Mouse (Mus musculus) adrenal gland, postnatal 10 days (tissue): ENCODE measurements at regions not wholly inside any gene's neighbourhood (a gene's known extent, or its start where the extent isn't known, plus 50 kb on each side); places are given as distances from the start of the nearest gene placed in this dataset.
A peak's percentile ranks its signal among the peaks of the same experiment; 100 is the strongest.

Experiments used
- DNase-seq: peaks from one replicate; pipeline ENCODE4 v3.0.0; 2021; ENCODE audit warnings: mixed read lengths

- DNase-seq = peak; percentile 82
These were observed 94.9 kb upstream of the St8sia4 start for GRCm38 (mm10) chr1:95762244-95762643.

DNA sequence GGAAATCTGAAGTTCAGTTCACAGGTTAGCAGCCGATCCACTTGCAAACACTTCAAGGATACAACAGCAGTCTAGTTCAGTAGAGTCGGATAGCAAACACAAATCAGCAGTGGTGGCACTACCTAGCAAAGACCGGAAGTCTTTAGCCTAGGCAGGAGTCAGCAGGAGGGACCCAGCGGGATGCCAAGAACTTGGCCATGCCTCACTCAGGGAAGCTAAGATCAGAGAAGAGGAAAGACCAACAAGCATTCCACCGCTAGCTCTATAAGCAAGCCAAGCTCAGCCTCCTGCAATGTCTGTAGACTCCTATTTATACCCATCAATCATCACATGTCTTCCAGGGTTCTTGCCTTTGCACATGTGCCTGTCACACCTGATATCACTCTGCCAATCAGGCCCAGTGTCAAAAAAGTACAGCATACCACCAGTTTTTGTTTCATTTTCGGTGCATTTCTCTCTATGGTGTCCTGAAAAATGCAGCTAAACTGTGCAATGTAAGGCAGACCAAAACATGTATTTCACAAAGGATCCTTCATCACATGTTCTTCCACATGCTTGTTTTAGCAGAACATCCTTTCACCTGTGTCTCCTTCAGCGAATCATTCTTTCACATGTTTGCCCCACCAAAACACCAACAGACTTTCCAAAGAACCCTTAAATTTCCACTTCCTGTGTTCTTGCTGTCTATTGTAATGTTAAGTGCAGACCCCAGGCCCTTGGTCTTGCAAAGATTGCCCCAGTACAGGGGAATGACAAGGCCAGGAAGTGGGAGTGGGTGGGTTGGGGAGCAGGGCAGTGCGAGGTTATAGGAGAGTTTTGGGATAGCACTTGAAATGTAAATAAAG, 86.9 kb upstream of the St8sia4 start:
- DNase-seq = no peak

- no peak for DNase-seq
These were observed 86.1 kb upstream of the St8sia4 start for GRCm38 (mm10) chr1:95753517-95753916.

- DNase-seq = no peak
These were observed 81.6 kb upstream of the St8sia4 start for GRCm38 (mm10) chr1:95748940-95749339.

GRCm38 (mm10) chr1:95747287-95747686, 79.9 kb upstream of the St8sia4 start:
- no peak for DNase-seq

DNA sequence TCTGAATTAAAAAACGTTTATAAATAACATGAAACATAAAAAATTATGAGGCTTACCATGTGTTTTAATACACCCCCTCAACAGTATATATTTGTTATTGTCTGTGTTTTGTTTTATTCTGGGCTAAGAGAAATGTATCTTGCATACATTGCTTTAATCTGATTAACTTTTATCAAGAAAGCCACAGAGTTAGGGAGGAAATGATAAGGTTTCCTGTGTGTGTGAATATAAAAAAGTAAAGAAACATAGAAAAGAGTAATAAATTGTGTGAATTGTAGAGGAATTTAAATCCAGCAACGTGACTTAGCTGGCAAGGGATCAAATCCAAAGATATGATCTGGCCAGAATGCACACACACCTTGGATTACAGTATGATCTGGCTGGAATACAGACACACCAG, 77.1 kb upstream of the St8sia4 start:
- DNase-seq = no peak

DNA sequence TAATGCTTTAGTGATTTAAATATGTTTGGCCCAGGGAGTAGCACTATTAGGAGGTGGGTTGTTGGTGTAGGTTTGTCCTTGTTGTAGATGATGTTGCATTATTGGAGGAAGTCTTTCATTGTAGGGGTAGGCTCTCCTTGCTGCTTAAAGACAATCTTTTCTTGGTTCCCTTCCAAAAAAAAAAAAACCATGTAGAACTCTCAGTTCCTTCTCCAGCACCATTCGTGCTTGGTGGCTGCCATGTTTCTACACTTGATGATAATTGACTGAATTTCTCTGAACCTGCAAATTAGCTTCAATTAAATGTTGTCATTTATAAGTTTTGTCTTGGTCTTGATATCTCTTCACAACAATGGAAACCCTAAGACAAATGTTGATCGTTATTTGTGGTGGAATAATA, 76.0 kb upstream of the St8sia4 start:
- no peak for DNase-seq

DNA sequence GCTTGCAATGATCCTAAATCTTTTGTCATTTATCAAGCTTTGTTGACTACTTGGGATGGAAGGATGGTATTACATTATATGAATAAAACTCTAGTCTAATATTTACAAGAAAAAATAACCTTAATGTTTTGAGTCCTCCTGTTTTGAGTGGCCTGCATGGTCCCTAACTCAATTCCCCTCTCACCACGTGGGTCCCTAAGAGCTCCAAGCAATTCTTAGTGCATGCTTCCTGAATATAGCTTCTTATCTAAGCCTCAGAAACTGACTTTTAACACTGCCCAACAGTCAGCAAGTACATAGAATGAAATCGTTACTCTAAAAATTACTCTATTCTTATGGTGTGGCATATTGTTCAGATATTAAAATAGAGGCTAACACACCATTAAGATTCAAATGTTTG, 52.1 kb upstream of the St8sia4 start:
- DNase-seq = no peak

DNA sequence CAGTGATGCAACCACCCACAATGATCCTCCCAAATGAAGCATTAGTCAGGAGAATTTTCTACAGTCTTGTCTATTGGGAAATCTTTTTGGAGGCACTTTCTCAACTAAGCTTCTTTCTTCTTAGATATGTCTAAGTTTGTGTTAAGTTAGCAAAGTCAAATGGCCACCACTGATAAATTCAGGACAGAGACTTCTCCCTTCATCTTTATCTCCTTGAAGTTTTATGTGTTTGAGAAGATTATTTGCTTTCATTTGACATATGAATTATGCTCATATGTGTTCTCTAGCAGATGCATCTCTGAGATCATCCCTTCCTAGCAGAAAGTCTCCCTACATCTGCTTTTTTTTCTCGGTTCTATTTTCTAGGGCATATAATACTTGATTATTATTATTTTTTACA, 51.4 kb upstream of the St8sia4 start:
- DNase-seq = no peak
